Mouse (Mus musculus) adrenal gland, postnatal 4 days (tissue): ENCODE data around the gene Crygd. TPM values are rescaled to one million over a fixed set of nuclear protein-coding genes. Genes with fewer than 3 reads are reported as not detected.
"Not testable (repeated sequence)": the region's sequence is repeated elsewhere in the genome, so short reads cannot be mapped to it uniquely, and the experiment has no call there.

ENCODE experiments used
- DNase-seq, 2 experiments: peaks; one replicate each; pipeline ENCODE4 v3.0.0; 2021 to 2022; ENCODE audit warnings: low spot score in 2 of 2, mixed read lengths in 2 of 2
- long read RNA-seq, 2 experiments: library from polyadenylated mRNA; stranded (forward); transcript quantifications; one replicate each; pipeline ENCODE4 v2.0.0; 2021
- total RNA-seq, 2 experiments: library from RNA; stranded (reverse); gene quantifications; 2 replicates each; pipeline ENCODE4 v1.2.3; 2021

Gene Crygd
- not detected for total RNA-seq
- long read RNA-seq, experiment 1 = 0 reads
- long read RNA-seq, experiment 2 = 0 reads

- no peak for DNase-seq
Measured at GRCm38 (mm10) chr1:65063352-65063751, at the start of gene Crygd. Gene Crygd, minus strand, starts transcription at chr1:65063452.

- DNase-seq = no peak
Measured at GRCm38 (mm10) chr1:65112807-65113196, 49.5 kb upstream of the Crygd start.

- peak; percentile 27 to 55 for DNase-seq
Measured at GRCm38 (mm10) chr1:65112031-65112806, 49.0 kb upstream of the Crygd start.

GRCm38 (mm10) chr1:65109756-65110435 lies 46.6 kb upstream of the Crygd start:
- DNase-seq = no peak

- no peak for DNase-seq
Measured at GRCm38 (mm10) chr1:65109196-65109595, 45.9 kb upstream of the Crygd start.

- DNase-seq = no peak
Measured at GRCm38 (mm10) chr1:65107654-65108279, 44.5 kb upstream of the Crygd start.

GRCm38 (mm10) chr1:65103273-65103672 lies 40.0 kb upstream of the Crygd start, which contains the start of gene Cryga:
Gene Cryga, minus strand, starts transcription at chr1:65103373.
- no peak for DNase-seq

- DNase-seq = no peak
Measured at GRCm38 (mm10) chr1:65096953-65097352, 33.7 kb upstream of the Crygd start.

- no peak for DNase-seq
Measured at GRCm38 (mm10) chr1:65091566-65091965, 28.3 kb upstream of the Crygd start.

GRCm38 (mm10) chr1:65090370-65090769 lies 27.1 kb upstream of the Crygd start:
- DNase-seq = no peak

GRCm38 (mm10) chr1:65088567-65089356 lies 25.5 kb upstream of the Crygd start:
- no peak for DNase-seq

GRCm38 (mm10) chr1:65082188-65082587 lies 18.9 kb upstream of the Crygd start, which contains the start of gene Crygb:
Gene Crygb, minus strand, starts transcription at chr1:65082288.
- no peak for DNase-seq

- no peak for DNase-seq
Measured at GRCm38 (mm10) chr1:65075607-65076006, 12.4 kb upstream of the Crygd start.

GRCm38 (mm10) chr1:65073589-65073988 lies 10.3 kb upstream of the Crygd start, which contains the start of gene Crygc:
Gene Crygc, minus strand, starts transcription at chr1:65073689.
- DNase-seq = no peak

- no peak for DNase-seq
Measured at GRCm38 (mm10) chr1:65067842-65068241, 4.6 kb upstream of the Crygd start.

GRCm38 (mm10) chr1:65064201-65064600 lies 949 bp upstream of the Crygd start:
- DNase-seq = no peak

GRCm38 (mm10) chr1:65052140-65052539 lies 11.1 kb downstream of the Crygd start:
- DNase-seq = no peak

- no peak for DNase-seq
Measured at GRCm38 (mm10) chr1:65051696-65052095, 11.6 kb downstream of the Crygd start.

GRCm38 (mm10) chr1:65050952-65051351 lies 12.3 kb downstream of the Crygd start, which contains the start of gene Cryge:
Gene Cryge, minus strand, starts transcription at chr1:65051149.
- not testable (repeated sequence) for DNase-seq

- DNase-seq = no peak
Measured at GRCm38 (mm10) chr1:65048781-65049180, 14.5 kb downstream of the Crygd start.
